In genomic region chr19:31762411-31763245, GRCm38 (mm10) we compare ENCODE assay signal across 8 mouse cellular contexts. TPM values are rescaled to one million over a fixed set of nuclear protein-coding genes. Genes with fewer than 3 reads are reported as not detected.
DNase-seq lines count a peak whose midpoint lies in the region; ATAC-seq and TF ChIP-seq lines count a peak whose summit lies in the region.

No protein-coding gene starts in this region.

- peak overlapping the region; percentile 54 for H3K9ac ChIP-seq in intestine, embryonic 14.5 days (ENCODE audit: low read length)
- no peak overlapping the region for H3K9ac ChIP-seq in liver, embryonic 15.5 days
- H3K9ac ChIP-seq in neural tube, embryonic 13.5 days, result peak overlapping the region; percentile 75

- no peak for TF ChIP-seq CTCF in G1E (IDR thresholded peaks at IDR 0.05; ENCODE audit: low read depth, low read length)
- TF ChIP-seq CTCF in bone marrow macrophage, adult 2 months (IDR thresholded peaks at IDR 0.05; ENCODE audit: low read depth, low read length), result no peak

- ATAC-seq in G1E (ENCODE audit: extremely low read depth, insufficient number of reproducible peaks, low FRiP score, poor library complexity, severe bottlenecking), result no peak; the same call in 1 of the 2 replicates
- ATAC-seq in intestine, embryonic 14.5 days (replicated peaks; ENCODE audit: low FRiP score, low TSS enrichment, low read depth), result no peak; the same call in 1 of the 2 replicates
- no peak for ATAC-seq in liver, embryonic 15.5 days (ENCODE audit: insufficient read depth)
- 0 out of 2 replicates have a peak, but pooled peaks have one; percentile 17 for ATAC-seq in neural tube, embryonic 13.5 days (ENCODE audit: low read depth)

- DNase-seq in G1E (ENCODE audit: low spot score), result peak; percentile 8
- DNase-seq in gastrocnemius, postnatal 25 days, result peak; percentile 27
- DNase-seq in intestine, embryonic 14.5 days (ENCODE audit: low spot score), result peak; percentile 82
- no peak for DNase-seq in natural killer cell, adult 2 months (ENCODE audit: low spot score in 2 of 2)
- DNase-seq in layer of hippocampus, postnatal 36 days, result no peak

- WGBS in intestine, embryonic 14.5 days, result under 1% methylated on average over 24 of the region's 24 CpGs
- under 1% methylated on average over 24 of the region's 24 CpGs for WGBS in liver, embryonic 15.5 days (ENCODE audit: insufficient replicate concordance)
- WGBS in neural tube, embryonic 13.5 days, result under 1% methylated on average over 24 of the region's 24 CpGs

- no peaks in the 10 kb centered on the region for H3K9me3 ChIP-seq in G1E (replicated peaks)
- H3K9me3 ChIP-seq in intestine, embryonic 14.5 days (ENCODE audit: control insufficient read depth, low read length), result no peaks in the 10 kb centered on the region
- no peaks in the 10 kb centered on the region for H3K9me3 ChIP-seq in liver, embryonic 15.5 days (replicated peaks)
- no peaks in the 10 kb centered on the region for H3K9me3 ChIP-seq in neural tube, embryonic 13.5 days

- peaks cover 70% of the 10 kb centered on the region for H3K4me1 ChIP-seq in G1E (ENCODE audit: insufficient read depth, low read depth, low read length)
- peaks cover 8% of the 10 kb centered on the region for H3K4me1 ChIP-seq in bone marrow macrophage, adult 2 months (ENCODE audit: control insufficient read depth, insufficient read depth, low read length)
- H3K4me1 ChIP-seq in intestine, embryonic 14.5 days (replicated peaks; ENCODE audit: control insufficient read depth, insufficient read depth, low read length), result peaks cover 10% of the 10 kb centered on the region; the same call in 1 of the 2 replicates
- peaks cover 34% of the 10 kb centered on the region for H3K4me1 ChIP-seq in liver, embryonic 15.5 days (replicated peaks)
- peaks cover 32% of the 10 kb centered on the region for H3K4me1 ChIP-seq in neural tube, embryonic 13.5 days (replicated peaks)

- no peak for TF ChIP-seq POLR2A in bone marrow macrophage, adult 2 months (IDR thresholded peaks at IDR 0.05; ENCODE audit: borderline replicate concordance, low read depth, low read length)

- no peak overlapping the region for H3K27ac ChIP-seq in bone marrow macrophage, adult 2 months (ENCODE audit: insufficient read depth, low read depth, low read length)
- peak overlapping the region; percentile 81 for H3K27ac ChIP-seq in intestine, embryonic 14.5 days (ENCODE audit: low read depth)
- H3K27ac ChIP-seq in liver, embryonic 15.5 days (replicated peaks), result no peak overlapping the region
- peak overlapping the region; percentile 73 for H3K27ac ChIP-seq in neural tube, embryonic 13.5 days (replicated peaks)

- peak overlapping the region; percentile 80 for H3K4me3 ChIP-seq in G1E (ENCODE audit: low read depth, low read length)
- peak overlapping the region; percentile 46 for H3K4me3 ChIP-seq in bone marrow macrophage, adult 2 months (ENCODE audit: insufficient read depth, low read length)
- H3K4me3 ChIP-seq in intestine, embryonic 14.5 days (ENCODE audit: low read depth, low read length), result peak overlapping the region; percentile 63
- peak overlapping the region; percentile 56 for H3K4me3 ChIP-seq in liver, embryonic 15.5 days (replicated peaks)
- peak overlapping the region; percentile 57 for H3K4me3 ChIP-seq in neural tube, embryonic 13.5 days

- H3K27me3 ChIP-seq in G1E (ENCODE audit: insufficient read depth, low read length), result no peaks in the 10 kb centered on the region; the same call in 1 of the 2 replicates
- H3K27me3 ChIP-seq in intestine, embryonic 14.5 days (replicated peaks; ENCODE audit: control insufficient read depth, insufficient read depth, low read length), result 0 out of 2 replicates have a peak, but pooled peaks cover 2% of the 10 kb centered on the region
- peaks cover 65% of the 10 kb centered on the region for H3K27me3 ChIP-seq in liver, embryonic 15.5 days
- H3K27me3 ChIP-seq in neural tube, embryonic 13.5 days, result peaks cover 48% of the 10 kb centered on the region

- no peaks in the 10 kb centered on the region for H3K36me3 ChIP-seq in G1E (replicated peaks)
- H3K36me3 ChIP-seq in intestine, embryonic 14.5 days (ENCODE audit: control insufficient read depth, insufficient read depth, low read length), result no peaks in the 10 kb centered on the region
- no peaks in the 10 kb centered on the region for H3K36me3 ChIP-seq in liver, embryonic 15.5 days (replicated peaks)
- H3K36me3 ChIP-seq in neural tube, embryonic 13.5 days, result no peaks in the 10 kb centered on the region

- peak overlapping the region; percentile 86 for H3K4me2 ChIP-seq in intestine, embryonic 14.5 days (ENCODE audit: low read length)
- H3K4me2 ChIP-seq in liver, embryonic 15.5 days, result peak overlapping the region; percentile 79
- H3K4me2 ChIP-seq in neural tube, embryonic 13.5 days, result peak overlapping the region; percentile 96

RNA-seq across cellular contexts. Expression of gene Prkg1, which starts 2.2 kb away (rescaled TPM):
- total RNA-seq in G1E (2014; fragmentation: Nextera tagmentation) (22.9 and 25.4 TPM in 2 replicates), G1E (2017) (27.3 and 29.0 TPM in 2 replicates)
- polyA plus RNA-seq in G1E (2012), result 1.0 and 1.1 TPM in 2 replicates
- 0.15 TPM in 1 of 2 replicates, not detected in the other for polyA plus RNA-seq in bone marrow macrophage, adult 2 months (2012; ENCODE audit: insufficient read depth, insufficient read length, missing spikeins)
- 10 to 100 TPM; 28.2 to 36.5 TPM for total RNA-seq in gastrocnemius, postnatal 25 days (2021)
- polyA plus RNA-seq in intestine, embryonic 14.5 days (2014; fragmentation: Nextera tagmentation; extraction: Ambion mirVana), result 14.2 and 16.9 TPM in 2 replicates
- 0.63 and 0.76 TPM in 2 replicates for polyA plus RNA-seq in liver, embryonic 15.5 days (2015; fragmentation: Nextera tagmentation; extraction: Ambion mirVana)
- polyA plus RNA-seq in neural tube, embryonic 13.5 days (2015; fragmentation: Nextera tagmentation; extraction: Ambion mirVana), result 9.2 and 9.9 TPM in 2 replicates
- 10 to 100 TPM; 24.3 to 28.4 TPM for total RNA-seq in layer of hippocampus, postnatal 36 days (2021)

Comparison
In these comparisons a context has a peak if more than half of its experiments do, and no peak if none do; other contexts are left out.
1. DNase-seq: peak in G1E (single experiment), gastrocnemius, postnatal 25 days (single experiment) and intestine, embryonic 14.5 days (single experiment); none in natural killer cell, adult 2 months (0 of 2) and layer of hippocampus, postnatal 36 days (0 of 2).
2. H3K27ac ChIP-seq: peak in intestine, embryonic 14.5 days (single experiment) and neural tube, embryonic 13.5 days (single experiment); none in bone marrow macrophage, adult 2 months (single experiment) and liver, embryonic 15.5 days (single experiment).
3. Peak in every context shown above with its lines, with median percentiles within 50 percentile points of each other: H3K4me3 ChIP-seq and H3K4me2 ChIP-seq.